Mouse (Mus musculus) midbrain, embryonic 14.5 days (tissue): ENCODE measurements at regions not wholly inside any gene's neighbourhood (a gene's known extent, or its start where the extent isn't known, plus 50 kb on each side); places are given as distances from the start of the nearest gene placed in this dataset.
A peak's percentile ranks its signal among the peaks of the same experiment; 100 is the strongest.

Source experiments
- ATAC-seq: fragments of 200-750 bp; cut with Nextera tagmentation; 2 replicates; pipeline ENCODE4 v1.8.0; 2017; ENCODE audit warnings: moderate number of reproducible peaks, moderate library complexity; ENCODE audit not compliant: low FRiP score, low TSS enrichment
- DNase-seq: peaks from one replicate; pipeline ENCODE4 v3.0.0-alpha.2; 2015
- H3K27ac ChIP-seq: fragments of 300-500 bp; sonication (generic); replicated peaks from 2 replicates; pipeline ENCODE4 v1.5.1; 2014; ENCODE audit warnings: mild to moderate bottlenecking, low read depth, low read length, moderate library complexity
- H3K27me3 ChIP-seq: fragments of 300-500 bp; sonication (generic); 2 replicates; pipeline ENCODE4 v1.6.1; 2014; ENCODE audit warnings: low read length, control low read depth, mixed read lengths; ENCODE audit not compliant: control insufficient read depth, insufficient read depth
- H3K36me3 ChIP-seq: fragments of 300-500 bp; sonication (generic); 2 replicates; pipeline ENCODE4 v1.6.1; 2014; ENCODE audit warnings: low read length, control low read depth; ENCODE audit not compliant: control insufficient read depth, insufficient read depth
- H3K4me1 ChIP-seq: fragments of 300-500 bp; sonication (generic); 2 replicates; pipeline ENCODE4 v1.6.1; 2014; ENCODE audit warnings: mild to moderate bottlenecking, antibody characterized with exemption, low read length, control low read depth; ENCODE audit not compliant: control insufficient read depth, insufficient read depth
- H3K4me2 ChIP-seq: fragments of 300-500 bp; sonication (generic); 2 replicates; pipeline ENCODE4 v1.6.1; 2014; ENCODE audit warnings: mild to moderate bottlenecking, low read length, moderate library complexity
- H3K4me3 ChIP-seq: fragments of 300-500 bp; sonication (generic); replicated peaks from 2 replicates; pipeline ENCODE4 v1.5.1; 2014; ENCODE audit warnings: low read depth, low read length
- H3K9ac ChIP-seq: fragments of 300-500 bp; sonication (generic); replicated peaks from 2 replicates; pipeline ENCODE4 v1.6.1; 2014; ENCODE audit warnings: mild to moderate bottlenecking, low read length, moderate library complexity
- H3K9me3 ChIP-seq: fragments of 300-500 bp; sonication (generic); 2 replicates; pipeline ENCODE4 v1.6.1; 2016; ENCODE audit warnings: low read length, control low read depth, mixed read lengths; ENCODE audit not compliant: control insufficient read depth
- WGBS: fragments of 180-500 bp; shearing (Covaris S2); extraction: QIAGEN DNeasy Blood & Tissue Kit; methylation state at CpG from one replicate; pipeline ENCODE4 v1.1.7; 2014; 5-methylcytosine and 5-hydroxymethylcytosine counted together

DNA sequence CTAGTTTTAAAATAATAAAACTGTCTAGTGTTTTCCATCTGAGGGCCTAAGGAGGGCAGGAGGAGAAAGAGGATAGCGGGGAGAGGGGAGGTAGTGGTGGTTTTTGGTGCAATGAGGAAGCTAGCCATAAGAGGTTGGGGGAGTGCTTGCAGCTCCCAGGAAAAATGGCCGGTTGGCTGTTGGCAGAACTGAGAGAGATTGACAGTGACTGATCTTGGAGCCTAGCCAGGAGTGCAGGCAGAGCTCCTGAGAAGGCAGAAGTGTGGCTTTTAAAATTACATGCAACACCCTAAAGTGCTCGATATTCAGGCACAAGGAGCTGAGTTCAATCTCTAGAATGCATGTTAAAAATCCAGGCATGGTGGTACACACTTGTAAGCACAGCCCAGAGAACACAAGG, 938.3 kb upstream of the 2610301B20Rik start:
- H3K4me3 ChIP-seq: no peak overlapping the region
- H3K9ac ChIP-seq: no peak overlapping the region
- no peaks in the 10 kb centered on the region for H3K4me1 ChIP-seq
- no peaks in the 10 kb centered on the region for H3K36me3 ChIP-seq
- no peaks in the 10 kb centered on the region for H3K27me3 ChIP-seq
- H3K9me3 ChIP-seq: no peaks in the 10 kb centered on the region
- ATAC-seq: no peak
- no peak overlapping the region for H3K4me2 ChIP-seq
- WGBS: 61% methylated on average over 3 of the region's 3 CpGs
- peak; percentile 14 for DNase-seq
- no peak overlapping the region for H3K27ac ChIP-seq

DNA sequence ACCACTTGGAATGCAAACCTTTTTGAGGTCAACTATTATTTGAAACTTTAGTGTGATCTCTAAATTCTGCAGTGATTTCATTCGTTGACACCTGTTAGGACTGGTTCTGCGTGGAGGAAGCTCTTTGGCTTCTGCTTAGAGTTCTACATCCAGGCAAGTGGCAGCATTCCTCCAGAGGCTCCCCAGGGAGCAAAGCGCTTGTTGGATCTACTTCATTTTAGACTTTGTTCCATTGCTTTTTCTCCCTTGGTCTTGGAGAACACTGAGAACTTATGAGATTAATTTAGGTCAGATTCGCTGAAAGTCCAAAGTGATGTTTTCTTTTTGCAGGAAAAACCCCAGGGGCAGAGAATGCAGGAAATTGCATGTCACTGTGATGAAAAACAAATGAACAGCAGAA, 922.9 kb upstream of the 2610301B20Rik start:
- DNase-seq (no peak), ATAC-seq (no peak)
- H3K4me3 ChIP-seq: no peak overlapping the region
- 89% methylated on average over 4 of the region's 4 CpGs for WGBS
- no peak overlapping the region for H3K27ac ChIP-seq
- no peaks in the 10 kb centered on the region for H3K9me3 ChIP-seq
- no peaks in the 10 kb centered on the region for H3K36me3 ChIP-seq
- H3K4me1 ChIP-seq: no peaks in the 10 kb centered on the region
- no peak overlapping the region for H3K9ac ChIP-seq
- H3K4me2 ChIP-seq: no peak overlapping the region
- no peaks in the 10 kb centered on the region for H3K27me3 ChIP-seq

DNA sequence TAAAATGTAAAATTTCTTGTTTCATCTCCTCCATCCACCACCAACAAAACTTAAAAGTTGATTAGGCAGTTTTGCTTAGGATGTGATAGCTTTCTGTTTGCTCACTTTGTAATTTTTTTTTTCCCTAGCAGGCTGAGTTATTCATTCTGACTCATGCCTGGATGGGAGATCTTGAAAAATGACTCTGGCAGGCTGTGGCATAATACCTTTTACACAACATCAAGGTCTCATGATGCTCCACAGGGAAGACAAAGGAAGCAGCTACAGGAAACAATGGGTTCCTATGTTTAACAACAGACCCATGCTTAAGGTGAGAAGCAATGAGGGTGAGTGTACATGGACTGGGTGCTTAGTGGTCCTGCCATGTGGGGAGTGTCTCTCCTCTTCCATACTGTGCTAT, 899.7 kb upstream of the 2610301B20Rik start:
- H3K4me2 ChIP-seq: no peak overlapping the region
- no peak for DNase-seq
- H3K4me1 ChIP-seq: no peaks in the 10 kb centered on the region
- ATAC-seq: no peak
- no peak overlapping the region for H3K4me3 ChIP-seq
- no peaks in the 10 kb centered on the region for H3K36me3 ChIP-seq
- no peaks in the 10 kb centered on the region for H3K27me3 ChIP-seq
- H3K9ac ChIP-seq: no peak overlapping the region
- H3K27ac ChIP-seq: no peak overlapping the region
- no peaks in the 10 kb centered on the region for H3K9me3 ChIP-seq

DNA sequence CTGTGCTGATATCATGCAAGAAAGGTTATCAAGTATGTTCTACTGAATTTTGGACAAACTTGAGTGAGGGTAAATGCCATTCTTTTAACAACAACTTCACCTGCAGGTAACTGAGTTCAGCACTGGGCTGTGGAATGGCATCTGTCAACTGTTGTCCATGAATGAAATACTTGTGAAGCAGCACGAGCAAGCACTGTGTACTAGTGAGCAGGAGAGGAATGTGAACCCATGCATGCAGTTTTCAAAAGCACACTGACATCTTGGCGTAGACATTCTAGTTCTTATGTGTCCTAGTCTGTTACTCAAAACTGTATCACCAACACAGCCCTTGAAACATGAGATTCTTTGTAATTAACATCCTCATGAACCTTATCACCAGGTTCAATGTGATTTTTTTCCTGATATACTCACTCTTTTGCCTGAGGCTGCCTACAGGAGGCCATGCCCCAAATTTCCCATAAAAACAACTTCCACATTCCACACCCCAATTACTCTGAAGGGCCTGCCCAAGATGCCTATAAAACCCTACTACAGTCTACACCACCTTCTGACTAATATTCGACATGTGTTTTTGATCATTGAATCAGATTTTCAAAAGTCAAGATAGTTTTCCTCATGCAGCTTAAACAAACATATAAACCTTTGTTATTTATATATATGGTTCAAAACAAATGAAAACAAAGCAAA, 892.8 kb upstream of the 2610301B20Rik start:
- no peaks in the 10 kb centered on the region for H3K4me1 ChIP-seq
- H3K27ac ChIP-seq: no peak overlapping the region
- no peak overlapping the region for H3K4me2 ChIP-seq
- no peaks in the 10 kb centered on the region for H3K9me3 ChIP-seq
- no peak for ATAC-seq
- 77% methylated on average over 3 of the region's 3 CpGs for WGBS
- no peak overlapping the region for H3K9ac ChIP-seq
- no peaks in the 10 kb centered on the region for H3K27me3 ChIP-seq
- no peaks in the 10 kb centered on the region for H3K36me3 ChIP-seq
- DNase-seq: no peak
- no peak overlapping the region for H3K4me3 ChIP-seq

DNA sequence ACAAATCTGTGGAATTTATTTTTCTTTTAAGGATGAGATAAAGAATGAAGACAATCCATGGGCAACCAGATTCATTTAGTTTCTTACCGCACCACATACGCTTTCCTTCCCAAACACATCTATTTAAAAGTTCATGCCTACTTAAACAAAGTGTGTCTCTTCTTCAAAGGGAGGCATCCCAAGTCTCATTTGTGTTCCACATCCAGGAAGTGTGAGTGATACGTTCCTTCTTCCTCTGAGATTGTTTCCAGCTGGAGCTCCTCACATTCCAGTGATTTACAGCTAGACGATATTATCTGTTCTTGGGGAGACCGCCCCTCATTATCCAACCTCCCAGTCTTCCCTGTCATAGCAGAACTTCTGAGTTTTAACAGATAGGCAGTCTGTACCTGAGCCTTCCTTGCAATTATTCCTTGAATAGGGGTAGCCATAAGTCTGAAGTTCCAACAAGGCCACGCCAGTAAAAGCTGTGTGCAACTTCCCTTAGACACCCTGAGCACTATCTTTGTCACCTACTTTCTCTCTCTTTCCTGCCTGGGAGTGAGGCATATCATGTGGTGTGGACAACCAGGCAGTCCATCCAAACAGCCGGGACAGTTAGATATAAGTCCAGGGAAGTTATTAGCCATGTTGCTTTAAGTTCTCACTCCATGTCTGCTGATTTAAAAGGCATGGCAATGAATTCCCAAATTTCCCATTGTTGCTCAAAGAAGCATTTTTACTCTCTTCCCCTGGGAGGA, 891.3 kb upstream of the 2610301B20Rik start:
- 93% methylated on average over 7 of the region's 7 CpGs for WGBS

DNA sequence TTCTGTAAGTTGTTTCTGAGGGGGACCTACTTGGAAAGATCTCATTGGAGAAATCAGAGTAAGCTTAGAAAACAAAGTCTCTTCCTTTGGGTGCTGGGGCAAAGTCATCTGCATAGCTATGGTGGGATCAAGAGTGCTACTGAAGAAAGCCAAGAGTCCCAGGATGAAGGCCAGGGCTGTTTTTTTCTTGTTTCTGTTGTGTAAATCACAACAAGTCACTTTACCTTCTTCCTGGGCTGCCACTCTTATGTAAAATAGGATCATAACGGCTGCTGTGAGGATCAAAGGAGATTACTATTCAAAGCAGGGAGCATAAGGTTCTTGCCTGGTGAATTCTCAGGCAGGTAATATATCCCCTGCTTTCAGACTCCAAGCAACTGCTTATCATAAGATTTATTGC, 880.4 kb upstream of the 2610301B20Rik start:
- H3K4me3 ChIP-seq: no peak overlapping the region
- 24% methylated on average over 1 of the region's 1 CpGs for WGBS
- no peak overlapping the region for H3K9ac ChIP-seq
- H3K9me3 ChIP-seq: no peaks in the 10 kb centered on the region
- H3K4me2 ChIP-seq: no peak overlapping the region
- no peaks in the 10 kb centered on the region for H3K36me3 ChIP-seq
- H3K4me1 ChIP-seq: no peaks in the 10 kb centered on the region
- DNase-seq (no peak), ATAC-seq (no peak)
- no peaks in the 10 kb centered on the region for H3K27me3 ChIP-seq
- H3K27ac ChIP-seq: no peak overlapping the region

More for the DNA sequence above, 891.3 kb upstream of the 2610301B20Rik start:
- H3K9me3 ChIP-seq: no peaks in the 10 kb centered on the region
- no peak for ATAC-seq
- H3K27me3 ChIP-seq: no peaks in the 10 kb centered on the region
- H3K4me2 ChIP-seq: no peak overlapping the region
- no peak overlapping the region for H3K9ac ChIP-seq
- DNase-seq: no peak
- H3K36me3 ChIP-seq: no peaks in the 10 kb centered on the region
- no peaks in the 10 kb centered on the region for H3K4me1 ChIP-seq
- no peak overlapping the region for H3K4me3 ChIP-seq
- H3K27ac ChIP-seq: no peak overlapping the region

DNA sequence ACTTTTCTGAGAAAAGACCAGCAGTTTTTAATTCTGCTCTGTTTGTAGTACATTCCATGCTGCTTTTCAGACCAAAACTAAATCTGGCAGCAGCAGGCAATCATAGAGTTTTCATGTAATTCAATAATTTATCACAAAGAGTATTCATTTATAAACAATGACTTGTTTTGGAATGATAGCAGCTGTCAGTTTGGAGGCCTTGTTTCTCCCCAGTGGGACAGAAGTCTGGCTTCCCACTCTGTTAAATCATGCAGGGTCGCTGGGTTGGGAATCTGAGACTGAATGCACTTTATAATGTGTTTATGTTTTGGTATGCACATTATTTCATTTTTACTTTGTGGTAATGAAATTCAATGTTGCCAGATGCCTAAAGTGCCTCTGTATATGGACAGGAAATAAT, 879.8 kb upstream of the 2610301B20Rik start:
- no peak overlapping the region for H3K27ac ChIP-seq
- H3K4me3 ChIP-seq: no peak overlapping the region
- DNase-seq (no peak), ATAC-seq (no peak)
- no peak overlapping the region for H3K4me2 ChIP-seq
- no peaks in the 10 kb centered on the region for H3K27me3 ChIP-seq
- no peaks in the 10 kb centered on the region for H3K4me1 ChIP-seq
- no peak overlapping the region for H3K9ac ChIP-seq
- no peaks in the 10 kb centered on the region for H3K36me3 ChIP-seq
- no peaks in the 10 kb centered on the region for H3K9me3 ChIP-seq
- 60% methylated on average over 1 of the region's 1 CpGs for WGBS

DNA sequence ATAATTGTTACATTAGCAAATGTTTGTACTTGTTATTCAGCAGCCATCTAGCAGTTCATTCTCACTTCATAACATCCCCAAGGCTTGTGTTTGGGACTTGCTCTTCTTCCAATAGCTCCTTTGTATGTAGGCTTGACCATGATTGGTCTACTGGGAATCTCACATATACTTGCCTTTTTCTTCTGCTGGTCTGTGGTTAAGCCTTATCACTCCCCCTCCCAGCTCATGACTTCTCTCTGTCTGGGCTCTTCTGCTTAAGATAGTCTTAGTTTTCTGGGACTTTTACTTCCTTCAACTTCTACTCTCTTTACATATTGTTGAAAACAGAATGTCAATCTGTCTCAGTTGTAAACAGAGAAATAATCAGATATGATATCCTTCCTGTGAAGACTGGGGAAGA, 844.0 kb upstream of the 2610301B20Rik start:
- no peak overlapping the region for H3K4me2 ChIP-seq
- H3K36me3 ChIP-seq: no peaks in the 10 kb centered on the region
- H3K4me1 ChIP-seq: no peaks in the 10 kb centered on the region
- H3K4me3 ChIP-seq: no peak overlapping the region
- H3K27ac ChIP-seq: no peak overlapping the region
- H3K27me3 ChIP-seq: no peaks in the 10 kb centered on the region
- no peak overlapping the region for H3K9ac ChIP-seq
- DNase-seq: no peak
- no peak for ATAC-seq
- H3K9me3 ChIP-seq: no peaks in the 10 kb centered on the region

DNA sequence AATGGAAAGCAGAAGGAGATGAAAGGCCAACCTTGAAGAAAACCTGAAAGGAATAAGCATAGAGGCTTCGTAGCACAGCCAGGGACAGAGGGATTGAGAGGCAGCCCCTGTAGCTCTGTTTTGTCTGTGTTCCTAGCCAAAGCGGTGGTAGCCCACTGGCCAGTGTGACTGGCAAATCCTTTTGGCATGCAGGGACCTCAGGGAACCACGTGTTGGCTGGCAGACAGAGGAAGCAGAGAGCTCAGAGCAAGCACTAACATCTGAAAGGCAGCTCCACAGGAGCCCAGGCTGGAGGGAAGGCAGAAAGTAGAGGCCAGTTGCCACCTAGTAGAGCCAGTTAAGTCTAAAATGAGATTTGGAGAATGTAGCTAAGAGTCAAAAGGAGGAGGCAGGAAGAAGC, 842.5 kb upstream of the 2610301B20Rik start:
- WGBS: 13% methylated on average over 3 of the region's 3 CpGs
- DNase-seq (no peak), ATAC-seq (0 out of 2 replicates have a peak, but pooled peaks have one; percentile 43)
- Histone ChIP-seq H3K9me3 (no peaks in the 10 kb centered on the region), H3K36me3 (no peaks in the 10 kb centered on the region), H3K4me1 (no peaks in the 10 kb centered on the region), H3K9ac (no peak overlapping the region), H3K4me2 (no peak overlapping the region), H3K27ac (no peak overlapping the region), H3K4me3 (no peak overlapping the region), H3K27me3 (no peaks in the 10 kb centered on the region)
